Mouse (Mus musculus) heart, embryonic 11.5 days (tissue): ENCODE measurements around the gene 2310046K23Rik. TPM values are rescaled to one million over a fixed set of nuclear protein-coding genes. Genes with fewer than 3 reads are reported as not detected.

Experiments
- polyA plus RNA-seq: library from polyadenylated mRNA; unstranded; fragments of >200 nt; fragmentation: Nextera tagmentation; extraction: Ambion mirVana; gene quantifications from 2 replicates; pipeline ENCODE4 v1.2.1, GENCODE M21; 2014

Gene 2310046K23Rik
- polyA plus RNA-seq, 1 experiment from 2014 or later: not detected

Other genes with a start within 250 kb of the 2310046K23Rik start
- gene Sprr2a3, start 249.1 kb downstream of the 2310046K23Rik start, polyA plus RNA-seq: not detected in 2 replicates
- gene Sprr2b, start 217.9 kb downstream of the 2310046K23Rik start, polyA plus RNA-seq: not detected in 2 replicates
- not detected in 2 replicates for gene Sprr2d, start 195.4 kb downstream of the 2310046K23Rik start, polyA plus RNA-seq
- gene Sprr2e, start 182.4 kb downstream of the 2310046K23Rik start, polyA plus RNA-seq: not detected in 2 replicates
- not detected in 2 replicates for gene Sprr2f, start 169.3 kb downstream of the 2310046K23Rik start, polyA plus RNA-seq
- not detected in 2 replicates for gene Sprr2h, start 148.8 kb downstream of the 2310046K23Rik start, polyA plus RNA-seq
- gene Sprr2i, start 126.5 kb downstream of the 2310046K23Rik start, polyA plus RNA-seq: not detected in 2 replicates
- not detected in 2 replicates for gene Sprr2j-ps, start 116.4 kb downstream of the 2310046K23Rik start, polyA plus RNA-seq
- gene Gm9774, start 105.1 kb downstream of the 2310046K23Rik start, polyA plus RNA-seq: 5.3 and 5.4 TPM in 2 replicates
- not detected in 2 replicates for gene Sprr2k, start 101.9 kb downstream of the 2310046K23Rik start, polyA plus RNA-seq
- not detected in 2 replicates for gene Sprr1b, start 95.7 kb downstream of the 2310046K23Rik start, polyA plus RNA-seq
- not detected in 2 replicates for gene Sprr3, start 75.8 kb downstream of the 2310046K23Rik start, polyA plus RNA-seq
- 0.48 and 0.74 TPM in 2 replicates for gene Sprr1a, start 48.6 kb downstream of the 2310046K23Rik start, polyA plus RNA-seq
- not detected in 2 replicates for gene Sprr4, start 34.0 kb downstream of the 2310046K23Rik start, polyA plus RNA-seq
- gene Ivl, start 39.2 kb upstream of the 2310046K23Rik start, polyA plus RNA-seq: not detected in 2 replicates
- not detected in 2 replicates for gene Smcp, start 54.5 kb upstream of the 2310046K23Rik start, polyA plus RNA-seq
- not detected in 2 replicates for gene 2210017I01Rik, start 73.0 kb upstream of the 2310046K23Rik start, polyA plus RNA-seq
- not detected in 2 replicates for gene Lce6a, start 87.1 kb upstream of the 2310046K23Rik start, polyA plus RNA-seq
- not detected in 2 replicates for gene Lce1a1, start 113.8 kb upstream of the 2310046K23Rik start, polyA plus RNA-seq
- not detected in 2 replicates for gene Lce1b, start 122.4 kb upstream of the 2310046K23Rik start, polyA plus RNA-seq
- not detected in 2 replicates for gene Lce1a2, start 135.8 kb upstream of the 2310046K23Rik start, polyA plus RNA-seq
- not detected in 2 replicates for gene Lce1c, start 144.7 kb upstream of the 2310046K23Rik start, polyA plus RNA-seq
- not detected in 2 replicates for gene Lce1d, start 152.7 kb upstream of the 2310046K23Rik start, polyA plus RNA-seq
- not detected in 2 replicates for gene Lce1e, start 174.6 kb upstream of the 2310046K23Rik start, polyA plus RNA-seq
- gene Lce1f, start 185.8 kb upstream of the 2310046K23Rik start, polyA plus RNA-seq: not detected in 2 replicates
- not detected in 2 replicates for gene Gm38119, start 204.6 kb upstream of the 2310046K23Rik start, polyA plus RNA-seq
- gene Lce1g, start 217.8 kb upstream of the 2310046K23Rik start, polyA plus RNA-seq: not detected in 2 replicates
- gene Lce1h, start 230.6 kb upstream of the 2310046K23Rik start, polyA plus RNA-seq: not detected in 2 replicates
- gene Lce1i, start 244.4 kb upstream of the 2310046K23Rik start, polyA plus RNA-seq: not detected in 2 replicates